Mouse (Mus musculus) hindbrain, postnatal 0 days (tissue): ENCODE measurements at regions not wholly inside any gene's neighbourhood (a gene's known extent, or its start where the extent isn't known, plus 50 kb on each side); places are given as distances from the start of the nearest gene placed in this dataset.

Experiments
- ATAC-seq: fragments of 200-750 bp; cut with Nextera tagmentation; 2 replicates; pipeline ENCODE4 v1.8.0; 2017; ENCODE audit warnings: mild to moderate bottlenecking, moderate TSS enrichment, moderate library complexity
- DNase-seq: peaks from one replicate; pipeline ENCODE4 v3.0.0-alpha.2; 2015; ENCODE audit warnings: low spot score
- H3K27ac ChIP-seq: fragments of 300-500 bp; sonication (generic); 2 replicates; pipeline ENCODE4 v1.5.1; 2014; ENCODE audit warnings: mild to moderate bottlenecking
- H3K27me3 ChIP-seq: fragments of 300-500 bp; sonication (generic); 2 replicates; pipeline ENCODE4 v1.6.1; 2014; ENCODE audit warnings: low read length, mixed read lengths; ENCODE audit not compliant: insufficient read depth
- H3K36me3 ChIP-seq: fragments of 300-500 bp; sonication (generic); 2 replicates; pipeline ENCODE4 v1.6.1; 2014; ENCODE audit warnings: low read length, mixed read lengths; ENCODE audit not compliant: insufficient read depth
- H3K4me1 ChIP-seq: fragments of 300-500 bp; sonication (generic); 2 replicates; pipeline ENCODE4 v1.6.1; 2014; ENCODE audit warnings: antibody characterized with exemption, low read length, mixed read lengths; ENCODE audit not compliant: insufficient read depth
- H3K4me2 ChIP-seq: fragments of 300-500 bp; sonication (generic); 2 replicates; pipeline ENCODE4 v1.6.1; 2014; ENCODE audit warnings: low read depth, mild to moderate bottlenecking, low read length, moderate library complexity, mixed read lengths
- H3K4me3 ChIP-seq: fragments of 300-500 bp; sonication (generic); 2 replicates; pipeline ENCODE4 v1.5.1; 2014; ENCODE audit warnings: low read length
- H3K9ac ChIP-seq: fragments of 300-500 bp; sonication (generic); replicated peaks from 2 replicates; pipeline ENCODE4 v1.6.1; 2014; ENCODE audit warnings: mild to moderate bottlenecking, low read length, moderate library complexity, mixed read lengths
- H3K9me3 ChIP-seq: fragments of 300-500 bp; sonication (generic); 2 replicates; pipeline ENCODE4 v1.6.1; 2016; ENCODE audit warnings: low read length, mixed read lengths
- CTCF ChIP-seq: IDR thresholded peaks from 2 replicates; pipeline ENCODE4 v1.5.1; 2016; ENCODE audit warnings: antibody characterized with exemption, control low read depth, low read depth
- WGBS: fragments of 180-500 bp; shearing (Covaris S2); extraction: QIAGEN DNeasy Blood & Tissue Kit; methylation state at CpG from one replicate; pipeline ENCODE4 v1.1.7; 2014; 5-methylcytosine and 5-hydroxymethylcytosine counted together

GRCm38 (mm10) chr12:68889141-68889540 lies 269.8 kb downstream of the Rps29 start:
- no peak for ATAC-seq

GRCm38 (mm10) chr12:68882503-68882902 lies 276.5 kb downstream of the Rps29 start:
- 87% methylated on average over 6 of the region's 6 CpGs for WGBS
- TF ChIP-seq CTCF = no peak
- no peaks in the 10 kb centered on the region for H3K4me1 ChIP-seq
- no peaks in the 10 kb centered on the region for H3K27me3 ChIP-seq
- no peak overlapping the region for H3K4me3 ChIP-seq
- H3K4me2 ChIP-seq = no peak overlapping the region
- H3K27ac ChIP-seq = no peak overlapping the region
- no peak for DNase-seq
- H3K9ac ChIP-seq = no peak overlapping the region
- ATAC-seq = no peak
- no peaks in the 10 kb centered on the region for H3K9me3 ChIP-seq
- H3K36me3 ChIP-seq = no peaks in the 10 kb centered on the region

More at GRCm38 (mm10) chr12:68889141-68889540, 269.8 kb downstream of the Rps29 start:
- Histone ChIP-seq H3K27me3 (no peaks in the 10 kb centered on the region), H3K4me3 (no peak overlapping the region), H3K36me3 (no peaks in the 10 kb centered on the region), H3K27ac (no peak overlapping the region), H3K9ac (no peak overlapping the region), H3K9me3 (no peaks in the 10 kb centered on the region), H3K4me2 (no peak overlapping the region), H3K4me1 (no peaks in the 10 kb centered on the region)
- peak; percentile 4 for DNase-seq
- TF ChIP-seq CTCF = no peak
- WGBS = 80% methylated on average over 3 of the region's 3 CpGs

GRCm38 (mm10) chr12:68879425-68879824 lies 279.6 kb downstream of the Rps29 start:
- no peaks in the 10 kb centered on the region for H3K36me3 ChIP-seq
- H3K4me2 ChIP-seq = no peak overlapping the region
- H3K9me3 ChIP-seq = no peaks in the 10 kb centered on the region
- H3K27ac ChIP-seq = no peak overlapping the region
- DNase-seq (no peak), ATAC-seq (no peak)
- H3K4me3 ChIP-seq = no peak overlapping the region
- no peak for TF ChIP-seq CTCF
- H3K27me3 ChIP-seq = no peaks in the 10 kb centered on the region
- H3K4me1 ChIP-seq = no peaks in the 10 kb centered on the region
- no peak overlapping the region for H3K9ac ChIP-seq

- ATAC-seq (no peak), DNase-seq (no peak)
- Histone ChIP-seq H3K4me3 (no peak overlapping the region), H3K27me3 (no peaks in the 10 kb centered on the region), H3K27ac (no peak overlapping the region), H3K36me3 (no peaks in the 10 kb centered on the region), H3K4me1 (no peaks in the 10 kb centered on the region), H3K9ac (no peak overlapping the region), H3K4me2 (no peak overlapping the region), H3K9me3 (no peaks in the 10 kb centered on the region)
- no peak for TF ChIP-seq CTCF
- WGBS = 94% methylated on average over 4 of the region's 4 CpGs
These were observed 287.7 kb downstream of the Rps29 start for GRCm38 (mm10) chr12:68871259-68871658.

DNA sequence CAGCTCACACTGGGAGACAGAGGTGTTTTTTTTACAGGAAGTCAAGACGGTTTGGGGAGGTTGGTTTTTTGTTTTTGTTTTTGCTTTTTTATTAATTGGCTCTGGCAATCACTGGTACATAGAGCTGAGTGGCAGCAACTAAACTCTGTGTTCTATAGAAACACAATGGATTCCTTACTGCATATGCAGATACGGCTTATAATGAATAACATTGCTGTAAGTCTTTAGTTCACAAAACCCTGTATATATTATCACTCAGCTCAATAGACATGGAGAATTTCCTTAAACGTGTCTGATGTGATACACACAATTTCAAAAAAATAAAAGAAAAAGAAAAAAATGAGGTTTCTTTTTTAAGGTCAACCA lies 296.0 kb downstream of the Rps29 start:
- no peaks in the 10 kb centered on the region for H3K36me3 ChIP-seq
- H3K27me3 ChIP-seq = no peaks in the 10 kb centered on the region
- H3K9me3 ChIP-seq = no peaks in the 10 kb centered on the region
- H3K27ac ChIP-seq = no peak overlapping the region
- DNase-seq (no peak), ATAC-seq (no peak)
- TF ChIP-seq CTCF = no peak
- H3K4me3 ChIP-seq = no peak overlapping the region
- no peaks in the 10 kb centered on the region for H3K4me1 ChIP-seq
- no peak overlapping the region for H3K9ac ChIP-seq
- no peak overlapping the region for H3K4me2 ChIP-seq
- WGBS = 73% methylated on average over 3 of the region's 3 CpGs

GRCm38 (mm10) chr12:68862313-68862990 lies 296.5 kb downstream of the Rps29 start:
- no peaks in the 10 kb centered on the region for H3K27me3 ChIP-seq
- H3K4me2 ChIP-seq = no peak overlapping the region
- DNase-seq (peak; percentile 89), ATAC-seq (peak; percentile 56; the same call in 1 of the 2 replicates)
- H3K36me3 ChIP-seq = no peaks in the 10 kb centered on the region
- H3K9ac ChIP-seq = no peak overlapping the region
- no peaks in the 10 kb centered on the region for H3K4me1 ChIP-seq
- peak; percentile 82 for TF ChIP-seq CTCF
- H3K27ac ChIP-seq = no peak overlapping the region
- H3K9me3 ChIP-seq = no peaks in the 10 kb centered on the region
- WGBS = 36% methylated on average over 5 of the region's 5 CpGs
- no peak overlapping the region for H3K4me3 ChIP-seq

GRCm38 (mm10) chr12:68860332-68860731 lies 298.7 kb downstream of the Rps29 start:
- no peak for TF ChIP-seq CTCF
- Histone ChIP-seq H3K4me2 (no peak overlapping the region), H3K9ac (no peak overlapping the region), H3K4me1 (no peaks in the 10 kb centered on the region), H3K9me3 (no peaks in the 10 kb centered on the region), H3K4me3 (no peak overlapping the region), H3K36me3 (no peaks in the 10 kb centered on the region), H3K27me3 (no peaks in the 10 kb centered on the region), H3K27ac (no peak overlapping the region)
- 78% methylated on average over 2 of the region's 2 CpGs for WGBS
- DNase-seq = no peak
- ATAC-seq = no peak
